ENCODE assay signal across 8 mouse cellular contexts in the genomic region with DNA sequence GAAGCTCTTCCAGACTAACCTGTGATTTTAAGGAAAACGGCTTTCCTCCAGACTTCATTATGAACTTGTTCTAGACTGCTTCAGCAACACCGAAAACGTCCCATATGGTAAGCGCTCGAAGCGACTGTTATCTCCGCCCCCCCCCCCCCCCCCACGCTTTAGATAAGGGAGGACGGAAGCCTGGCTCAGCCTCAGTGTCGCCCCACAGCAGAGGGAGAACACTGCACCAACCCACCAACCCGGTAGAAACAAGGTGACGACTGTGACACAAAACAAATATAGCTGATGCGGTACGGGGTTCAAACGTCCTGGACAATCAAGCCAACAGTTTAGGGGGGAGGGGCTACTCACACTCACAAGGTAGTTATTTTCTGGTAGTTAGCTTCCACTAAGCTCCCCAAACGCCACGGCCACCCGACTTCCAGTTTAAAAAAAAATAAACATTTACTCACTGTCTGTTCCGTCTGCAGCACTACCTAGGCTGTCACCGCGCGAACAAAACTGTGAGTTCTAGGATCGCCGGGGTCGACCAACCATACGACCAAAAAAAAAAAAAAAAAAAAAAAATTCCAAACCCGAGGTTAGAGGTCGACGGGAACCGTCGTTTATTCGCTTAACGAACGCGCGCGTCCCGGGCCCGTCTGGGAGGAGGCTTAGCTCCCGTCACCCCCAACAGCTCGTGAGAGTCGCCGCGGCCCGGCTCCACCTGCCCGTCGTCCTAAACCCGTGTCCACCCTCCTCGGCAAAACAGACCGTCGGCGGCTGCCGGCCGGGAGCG. TPM values are rescaled to one million over a fixed set of nuclear protein-coding genes. Genes with fewer than 3 reads are reported as not detected.
A peak's percentile ranks its signal among the peaks of the same experiment; 100 is the strongest.
DNase-seq lines count a peak whose midpoint lies in the region; ATAC-seq and TF ChIP-seq lines count a peak whose summit lies in the region.

No protein-coding gene starts in this region.

- under 1% methylated on average over 55 of the region's 55 CpGs for WGBS in hindbrain, embryonic 10.5 days
- WGBS in spleen, adult 2 months = under 1% methylated on average over 55 of the region's 55 CpGs

- peak; percentile 17 to 24 for DNase-seq in frontal cortex, postnatal 10 days (ENCODE audit: low spot score in 2 of 2)
- DNase-seq in frontal cortex, postnatal 25 days (ENCODE audit: low spot score in 2 of 2) = no peak
- DNase-seq in hindbrain, embryonic 10.5 days (ENCODE audit: low spot score) = peak; percentile 55
- peak; percentile 12 to 15 for DNase-seq in left cerebral cortex, postnatal 36 days (ENCODE audit: low spot score in 2 of 2)
- DNase-seq in spleen, adult 2 months (ENCODE audit: low read depth in 1 of 2, low spot score in 2 of 2) = peak; percentile 40 to 49

- H3K9me3 ChIP-seq in hindbrain, embryonic 10.5 days = no peaks in the 10 kb centered on the region

- TF ChIP-seq POLR2A in bone marrow macrophage, adult 2 months (IDR thresholded peaks at IDR 0.05; ENCODE audit: borderline replicate concordance, low read depth, low read length) = no peak
- TF ChIP-seq POLR2A in embryonic fibroblast, embryonic 13.5 days (IDR thresholded peaks at IDR 0.05; ENCODE audit: low read depth, low read length) = peak; percentile 60
- TF ChIP-seq POLR2A in spleen, adult 2 months (IDR thresholded peaks at IDR 0.05; ENCODE audit: low read depth, low read length) = peak; percentile 53

- H3K4me3 ChIP-seq in bone marrow macrophage, adult 2 months (ENCODE audit: insufficient read depth, low read length) = peak overlapping the region; percentile 96
- H3K4me3 ChIP-seq in embryonic fibroblast, embryonic 13.5 days (ENCODE audit: insufficient read depth, low read length) = peak overlapping the region; percentile 83
- peak overlapping the region; percentile 84 for H3K4me3 ChIP-seq in hindbrain, embryonic 10.5 days
- peak overlapping the region; percentile 89 for H3K4me3 ChIP-seq in spleen, adult 2 months (ENCODE audit: extremely low read depth, insufficient read depth, insufficient read length)

- intact Hi-C loops in left cerebral cortex, postnatal 36 days (cut with DNase I) = loop anchor here (1.0 to 5.0 kb wide), 2 partner anchors 18 to 46 kb away; partner anchors contain the start of gene Ercc5

- peak overlapping the region; percentile 58 for H3K27ac ChIP-seq in bone marrow macrophage, adult 2 months (ENCODE audit: insufficient read depth, low read depth, low read length)
- no peak overlapping the region for H3K27ac ChIP-seq in embryonic fibroblast, embryonic 13.5 days (ENCODE audit: insufficient read depth, low read length)
- H3K27ac ChIP-seq in hindbrain, embryonic 10.5 days = peak overlapping the region; percentile 95
- H3K27ac ChIP-seq in spleen, adult 2 months (ENCODE audit: insufficient read depth, low read length) = peak overlapping the region; percentile 90

- ATAC-seq in megakaryocyte-erythroid progenitor cell, adult 5-6 weeks (replicated peaks; ENCODE audit: low FRiP score, low TSS enrichment, poor library complexity, severe bottlenecking) = peak; percentile 91

- peaks cover 44% of the 10 kb centered on the region for H3K36me3 ChIP-seq in hindbrain, embryonic 10.5 days
- H3K36me3 ChIP-seq in spleen, adult 2 months (ENCODE audit: control insufficient read depth, insufficient read depth, low read length) = no peaks in the 10 kb centered on the region

- no peak for TF ChIP-seq CTCF in bone marrow macrophage, adult 2 months (IDR thresholded peaks at IDR 0.05; ENCODE audit: low read depth, low read length)
- TF ChIP-seq CTCF in embryonic fibroblast, embryonic 13.5 days (IDR thresholded peaks at IDR 0.05; ENCODE audit: borderline replicate concordance, insufficient read depth, low read length) = no peak
- no peak for TF ChIP-seq CTCF in spleen, adult 2 months (IDR thresholded peaks at IDR 0.05; ENCODE audit: extremely low read depth, insufficient read depth, insufficient read length, insufficient replicate concordance)

- H3K4me1 ChIP-seq in bone marrow macrophage, adult 2 months (ENCODE audit: control insufficient read depth, insufficient read depth, low read length) = peaks cover 7% of the 10 kb centered on the region
- no peaks in the 10 kb centered on the region for H3K4me1 ChIP-seq in embryonic fibroblast, embryonic 13.5 days (ENCODE audit: control insufficient read depth, insufficient read depth, low read length)
- peaks cover 18% of the 10 kb centered on the region for H3K4me1 ChIP-seq in hindbrain, embryonic 10.5 days (replicated peaks)
- peaks cover 2% of the 10 kb centered on the region; the same call in 1 of the 2 replicates for H3K4me1 ChIP-seq in spleen, adult 2 months (ENCODE audit: control insufficient read depth, insufficient read depth, insufficient read length)

- H3K27me3 ChIP-seq in hindbrain, embryonic 10.5 days (ENCODE audit: insufficient read depth, poor library complexity, severe bottlenecking) = no peaks in the 10 kb centered on the region
- H3K27me3 ChIP-seq in spleen, adult 2 months (ENCODE audit: control insufficient read depth, insufficient read depth, low read length) = no peaks in the 10 kb centered on the region

RNA-seq across cellular contexts. Expression of gene Tex30, which starts 0.6 kb away (rescaled TPM):
- 12.5 and 14.6 TPM in 2 replicates for polyA plus RNA-seq in bone marrow macrophage, adult 2 months (2012; ENCODE audit: insufficient read depth, insufficient read length, missing spikeins)
- 18.8 and 22.8 TPM in 2 replicates for polyA plus RNA-seq in embryonic fibroblast, embryonic 13.5 days (2011; ENCODE audit: insufficient read length, low read depth, missing spikeins)
- 94.6 and 112 TPM in 2 replicates for polyA plus RNA-seq in hindbrain, embryonic 10.5 days (2016; fragmentation: Nextera tagmentation; extraction: Ambion mirVana)
- 1 to 10 TPM; 8.1 to 8.9 TPM for total RNA-seq in left cerebral cortex, postnatal 36 days (2021)
- 76.5 and 92.0 TPM in 2 replicates for total RNA-seq in megakaryocyte-erythroid progenitor cell, adult 5-6 weeks (2014; fragmentation: Nextera tagmentation)
- 115 and 118 TPM in 2 replicates for total RNA-seq in megakaryocyte-erythroid progenitor cell, adult 5-6 weeks (2017)
- 5.8 and 6.3 TPM in 2 replicates for polyA plus RNA-seq in spleen, adult 2 months (2012; rRNA removed)

RNA-seq across cellular contexts. Expression of gene Kdelc1, which starts 17.0 kb away (rescaled TPM):
- polyA plus RNA-seq in bone marrow macrophage, adult 2 months (2012; ENCODE audit: insufficient read depth, insufficient read length, missing spikeins) = 13.0 and 15.3 TPM in 2 replicates
- 60.7 and 68.9 TPM in 2 replicates for polyA plus RNA-seq in embryonic fibroblast, embryonic 13.5 days (2011; ENCODE audit: insufficient read length, low read depth, missing spikeins)
- 47.9 and 59.4 TPM in 2 replicates for polyA plus RNA-seq in hindbrain, embryonic 10.5 days (2016; fragmentation: Nextera tagmentation; extraction: Ambion mirVana)
- total RNA-seq in left cerebral cortex, postnatal 36 days (2021) = 10 to 100 TPM in 1 of 2 experiments, 1 to 10 TPM in 1; 8.1 to 10.3 TPM
- total RNA-seq in megakaryocyte-erythroid progenitor cell, adult 5-6 weeks (2014; fragmentation: Nextera tagmentation) = 21.6 and 27.2 TPM in 2 replicates
- total RNA-seq in megakaryocyte-erythroid progenitor cell, adult 5-6 weeks (2017) = 20.1 and 22.8 TPM in 2 replicates
- 5.6 and 8.0 TPM in 2 replicates for polyA plus RNA-seq in spleen, adult 2 months (2012; rRNA removed)

RNA-seq across cellular contexts. Expression of gene Bivm, which starts 17.1 kb away (rescaled TPM):
- polyA plus RNA-seq in bone marrow macrophage, adult 2 months (2012; ENCODE audit: insufficient read depth, insufficient read length, missing spikeins) = 12.1 and 13.7 TPM in 2 replicates
- 24.2 and 33.8 TPM in 2 replicates for polyA plus RNA-seq in embryonic fibroblast, embryonic 13.5 days (2011; ENCODE audit: insufficient read length, low read depth, missing spikeins)
- 19.9 and 21.2 TPM in 2 replicates for polyA plus RNA-seq in hindbrain, embryonic 10.5 days (2016; fragmentation: Nextera tagmentation; extraction: Ambion mirVana)
- total RNA-seq in left cerebral cortex, postnatal 36 days (2021) = 10 to 100 TPM; 35.0 to 39.0 TPM
- total RNA-seq in megakaryocyte-erythroid progenitor cell, adult 5-6 weeks (2014; fragmentation: Nextera tagmentation) = 5.4 and 7.1 TPM in 2 replicates
- 6.7 and 11.7 TPM in 2 replicates for total RNA-seq in megakaryocyte-erythroid progenitor cell, adult 5-6 weeks (2017)
- 0.85 and 1.5 TPM in 2 replicates for polyA plus RNA-seq in spleen, adult 2 months (2012; rRNA removed)

RNA-seq across cellular contexts. Expression of gene Gm8251, which starts 39.9 kb away (rescaled TPM):
- polyA plus RNA-seq in bone marrow macrophage, adult 2 months (2012; ENCODE audit: insufficient read depth, insufficient read length, missing spikeins) = not detected in 2 replicates
- polyA plus RNA-seq in embryonic fibroblast, embryonic 13.5 days (2011; ENCODE audit: insufficient read length, low read depth, missing spikeins) = 0.11 TPM in 1 of 2 replicates, not detected in the other
- 0.07 and 0.09 TPM in 2 replicates for polyA plus RNA-seq in hindbrain, embryonic 10.5 days (2016; fragmentation: Nextera tagmentation; extraction: Ambion mirVana)
- total RNA-seq in left cerebral cortex, postnatal 36 days (2021) = not detected
- 0.72 and 0.82 TPM in 2 replicates for total RNA-seq in megakaryocyte-erythroid progenitor cell, adult 5-6 weeks (2014; fragmentation: Nextera tagmentation)
- 0.19 and 0.46 TPM in 2 replicates for total RNA-seq in megakaryocyte-erythroid progenitor cell, adult 5-6 weeks (2017)
- polyA plus RNA-seq in spleen, adult 2 months (2012; rRNA removed) = not detected in 2 replicates

RNA-seq across cellular contexts. Expression of gene Ercc5, which starts 45.9 kb away (rescaled TPM):
- 14.5 and 17.3 TPM in 2 replicates for polyA plus RNA-seq in bone marrow macrophage, adult 2 months (2012; ENCODE audit: insufficient read depth, insufficient read length, missing spikeins)
- polyA plus RNA-seq in embryonic fibroblast, embryonic 13.5 days (2011; ENCODE audit: insufficient read length, low read depth, missing spikeins) = 47.7 and 52.4 TPM in 2 replicates
- polyA plus RNA-seq in hindbrain, embryonic 10.5 days (2016; fragmentation: Nextera tagmentation; extraction: Ambion mirVana) = 26.2 and 27.9 TPM in 2 replicates
- 10 to 100 TPM; 19.9 to 21.1 TPM for total RNA-seq in left cerebral cortex, postnatal 36 days (2021)
- total RNA-seq in megakaryocyte-erythroid progenitor cell, adult 5-6 weeks (2014; fragmentation: Nextera tagmentation) = 16.9 and 19.3 TPM in 2 replicates
- 16.0 and 18.5 TPM in 2 replicates for total RNA-seq in megakaryocyte-erythroid progenitor cell, adult 5-6 weeks (2017)
- polyA plus RNA-seq in spleen, adult 2 months (2012; rRNA removed) = 2.3 and 2.7 TPM in 2 replicates

Comparison
In these comparisons a context has a peak if more than half of its experiments do, and no peak if none do; other contexts are left out.
1. DNase-seq: peak in frontal cortex, postnatal 10 days (2 of 2), hindbrain, embryonic 10.5 days (single experiment), left cerebral cortex, postnatal 36 days (2 of 2) and spleen, adult 2 months (2 of 2); none in frontal cortex, postnatal 25 days (0 of 2).
2. Peak in every context shown above with its lines, with median percentiles within 50 percentile points of each other: H3K4me3 ChIP-seq.